Mouse (Mus musculus) megakaryocyte, embryonic 14.5 days (primary cell): ENCODE results near the gene Hrct1. TPM values are rescaled to one million over a fixed set of nuclear protein-coding genes. Genes with fewer than 3 reads are reported as not detected.

Experiments
- H3K27me3 ChIP-seq: replicated peaks from 2 replicates; pipeline ENCODE3; 2012; ENCODE audit warnings: inconsistent platforms
- H3K36me3 ChIP-seq: replicated peaks from 2 replicates; pipeline ENCODE3; 2012; ENCODE audit warnings: low read length, inconsistent platforms, mixed read lengths
- H3K4me1 ChIP-seq: 2 replicates; pipeline ENCODE4 v1.6.1; 2012; ENCODE audit warnings: inconsistent platforms
- H3K4me3 ChIP-seq: replicated peaks from 2 replicates; pipeline ENCODE3; 2012; ENCODE audit warnings: moderate library complexity, mild to moderate bottlenecking, inconsistent platforms
- H3K9me3 ChIP-seq: 2 replicates; pipeline ENCODE4 v1.6.1; 2012; ENCODE audit warnings: inconsistent platforms
- FLI1 ChIP-seq: IDR thresholded peaks from 2 replicates; pipeline ENCODE4 v1.6.1; 2012; ENCODE audit warnings: low read length, inconsistent platforms, mixed read lengths
- GATA1 ChIP-seq: IDR thresholded peaks from 3 replicates; pipeline ENCODE4 v1.6.1; 2012; ENCODE audit warnings: mixed read lengths, low read length, inconsistent platforms, borderline replicate concordance
- polyA plus RNA-seq: library from polyadenylated mRNA; stranded (reverse); fragments of >175 nt; gene quantifications from 2 replicates; pipeline ENCODE4 v1.2.3, GENCODE M21; 2012; ENCODE audit warnings: low replicate concordance; ENCODE audit not compliant: insufficient read depth

The Hrct1 gene
- polyA plus RNA-seq, 1 experiment = 0.12 TPM

DNA sequence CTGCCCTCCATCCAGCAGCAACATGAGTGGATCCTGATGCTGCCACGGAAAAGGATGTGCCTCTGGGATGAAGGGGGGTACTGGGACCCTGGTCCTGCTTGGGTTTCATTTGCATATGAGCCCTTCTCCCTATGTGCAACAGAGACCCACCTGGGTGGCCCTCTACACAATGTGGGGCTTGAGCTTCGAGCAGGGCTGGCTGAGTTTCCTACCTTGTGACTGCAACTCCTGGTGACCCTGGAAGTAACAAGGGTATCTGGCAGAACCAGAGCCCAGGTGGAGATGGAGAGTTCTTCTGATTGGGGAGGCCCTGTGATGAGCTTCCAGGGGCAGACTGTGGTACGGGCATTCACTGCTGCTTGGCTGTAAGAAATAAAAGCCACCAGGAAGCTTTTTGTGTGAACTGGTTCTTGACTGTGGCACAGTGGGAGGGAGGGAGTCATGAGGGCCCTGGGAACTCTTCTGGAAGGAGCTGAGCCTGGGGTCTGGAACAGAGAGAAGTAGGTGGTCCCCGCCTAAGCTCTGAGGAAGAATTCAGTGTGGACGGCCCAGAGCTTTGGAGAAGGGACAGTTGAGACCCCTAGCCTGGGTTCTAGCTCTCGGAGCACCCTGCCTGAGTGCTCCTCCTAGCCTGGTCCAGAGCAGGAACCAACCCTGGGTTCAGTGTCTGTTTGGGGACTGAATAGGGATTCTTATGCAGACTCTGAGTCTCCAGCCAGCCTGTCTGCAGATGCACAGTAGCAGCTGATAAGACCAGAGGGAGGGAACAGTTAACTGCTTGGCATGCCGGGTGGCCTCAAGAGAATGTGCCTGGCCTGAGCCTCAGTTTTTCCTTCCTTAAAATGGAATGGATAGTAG lies 959 bp downstream of the Hrct1 start:
- peaks cover 65% of the 10 kb centered on the region for H3K4me1 ChIP-seq
- TF ChIP-seq FLI1 (no peak), GATA1 (no peak)
- peaks cover 9% of the 10 kb centered on the region; the same call in 1 of the 2 replicates for H3K9me3 ChIP-seq
- peak overlapping the region; percentile 73 for H3K4me3 ChIP-seq
- no peaks in the 10 kb centered on the region for H3K36me3 ChIP-seq
- peaks cover 38% of the 10 kb centered on the region for H3K27me3 ChIP-seq

DNA sequence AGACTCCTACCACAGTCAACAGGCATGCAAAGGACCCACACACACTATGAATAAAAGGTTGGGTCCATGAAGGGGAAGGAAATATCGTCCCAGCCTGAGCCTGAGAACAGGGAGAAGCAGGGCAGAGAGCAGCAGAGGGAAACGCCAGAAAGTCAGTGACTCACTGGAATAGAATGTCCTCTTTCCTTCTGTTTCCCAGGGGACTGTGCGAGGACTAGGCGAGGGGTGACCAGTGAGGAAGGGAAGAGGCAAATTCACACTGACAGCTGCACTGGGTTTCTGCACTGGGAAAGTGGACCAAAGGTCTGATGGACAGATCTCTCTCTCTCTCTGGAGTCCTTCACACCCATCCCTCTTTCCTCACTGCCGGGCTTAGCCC lies 1.6 kb downstream of the Hrct1 start:
- peaks cover 70% of the 10 kb centered on the region for H3K4me1 ChIP-seq
- H3K4me3 ChIP-seq = no peak overlapping the region
- peaks cover 11% of the 10 kb centered on the region for H3K9me3 ChIP-seq
- H3K36me3 ChIP-seq = no peaks in the 10 kb centered on the region
- TF ChIP-seq FLI1 = no peak
- TF ChIP-seq GATA1 = no peak
- H3K27me3 ChIP-seq = peaks cover 41% of the 10 kb centered on the region

DNA sequence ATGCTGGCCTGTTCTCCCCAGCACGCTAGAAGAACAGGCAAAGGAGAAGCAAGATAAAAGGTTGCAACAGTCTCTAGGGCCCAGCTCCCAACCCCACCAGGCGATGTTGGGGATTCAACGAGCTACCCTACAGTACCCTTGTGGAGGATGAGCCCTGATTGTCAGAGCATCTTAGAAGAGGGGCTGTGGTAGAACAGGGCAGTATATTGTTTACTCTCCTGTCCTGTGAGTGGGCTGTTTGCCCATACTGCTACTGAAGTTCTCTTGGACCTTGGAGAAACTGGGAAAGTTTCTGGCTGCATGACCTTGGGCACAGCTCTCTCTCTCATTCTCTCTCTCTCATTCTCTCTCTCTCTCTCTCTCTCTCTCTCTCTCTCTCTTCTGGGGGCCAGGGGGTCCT lies 2.1 kb downstream of the Hrct1 start:
- Histone ChIP-seq H3K36me3 (no peaks in the 10 kb centered on the region), H3K9me3 (peaks cover 11% of the 10 kb centered on the region), H3K27me3 (peaks cover 41% of the 10 kb centered on the region), H3K4me1 (peaks cover 75% of the 10 kb centered on the region), H3K4me3 (no peak overlapping the region)
- no peak for TF ChIP-seq FLI1
- no peak for TF ChIP-seq GATA1

DNA sequence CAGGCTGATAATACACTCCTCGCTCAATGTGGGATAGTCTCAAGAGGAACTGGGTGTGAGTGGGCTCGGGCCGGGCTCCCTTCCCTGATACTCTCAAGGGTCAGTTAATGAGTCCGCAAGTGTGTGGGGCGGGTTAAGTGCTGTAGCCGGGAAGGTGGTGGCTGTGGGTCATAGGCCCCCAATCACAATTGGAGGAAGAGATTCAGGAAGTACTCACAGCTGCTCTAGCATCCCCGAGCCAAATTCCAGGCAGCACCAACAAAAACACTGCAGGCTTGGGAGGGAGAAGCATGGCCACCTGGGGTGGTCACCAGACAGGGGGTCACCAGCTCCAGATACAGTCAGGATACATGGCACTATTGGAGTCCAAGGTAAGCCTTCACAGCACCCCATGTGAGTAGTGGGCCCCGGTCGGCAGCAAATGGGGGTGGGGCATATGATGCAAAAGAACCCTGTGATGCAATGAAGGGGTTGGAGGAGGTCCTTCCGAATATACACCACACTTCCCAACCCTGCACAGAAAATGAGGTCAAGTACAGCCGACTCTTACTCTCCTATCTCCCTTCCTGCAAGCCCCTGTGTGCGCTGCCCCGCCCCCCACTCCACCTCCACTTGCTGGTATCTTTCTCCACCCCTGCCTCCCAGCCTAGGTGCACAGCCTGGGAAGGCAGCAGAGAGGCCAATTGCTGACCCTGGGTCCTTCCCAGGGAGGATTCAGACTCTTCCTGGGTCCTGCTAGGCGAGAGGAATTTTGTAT lies 3.0 kb downstream of the Hrct1 start, which contains the start of gene Spaar:
Spaar (plus strand) TSS at position 241 of the 757 bp plus-strand sequence.
- peaks cover 41% of the 10 kb centered on the region for H3K27me3 ChIP-seq

DNA sequence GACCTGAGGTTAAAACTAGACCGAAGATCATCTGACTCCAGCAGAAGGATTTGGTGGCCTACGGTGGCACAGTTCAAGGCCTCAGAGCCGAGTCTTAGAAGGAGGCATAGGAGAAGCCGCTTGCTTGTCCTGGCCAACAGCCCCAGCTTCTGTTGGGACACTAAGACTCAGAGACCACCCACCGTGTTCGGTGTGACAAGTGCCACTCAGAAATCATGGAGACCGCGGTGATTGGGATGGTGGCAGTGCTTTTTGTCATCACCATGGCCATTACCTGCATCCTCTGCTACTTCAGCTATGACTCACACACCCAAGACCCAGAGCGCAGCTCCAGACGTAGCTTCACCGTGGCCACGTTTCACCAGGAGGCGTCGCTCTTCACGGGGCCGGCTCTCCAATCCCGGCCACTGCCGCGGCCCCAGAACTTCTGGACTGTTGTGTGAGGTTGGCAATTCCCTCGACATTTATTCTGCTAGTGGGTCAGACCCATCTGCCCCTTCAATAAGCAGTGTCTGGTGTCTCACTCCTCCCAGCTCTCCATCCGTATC lies 3.8 kb downstream of the Hrct1 start:
- Histone ChIP-seq H3K9me3 (peaks cover 11% of the 10 kb centered on the region), H3K4me3 (no peak overlapping the region), H3K4me1 (peaks cover 81% of the 10 kb centered on the region), H3K27me3 (peaks cover 46% of the 10 kb centered on the region), H3K36me3 (no peaks in the 10 kb centered on the region)
- no peak for TF ChIP-seq GATA1
- TF ChIP-seq FLI1 = no peak

More for the DNA sequence above, 3.0 kb downstream of the Hrct1 start, which contains the start of gene Spaar:
- Histone ChIP-seq H3K9me3 (peaks cover 11% of the 10 kb centered on the region), H3K4me3 (no peak within 1 kb of the TSS), H3K4me1 (peaks cover 76% of the 10 kb centered on the region), H3K36me3 (no peaks in the 10 kb centered on the region)
- no peak for TF ChIP-seq FLI1
- no peak for TF ChIP-seq GATA1

DNA sequence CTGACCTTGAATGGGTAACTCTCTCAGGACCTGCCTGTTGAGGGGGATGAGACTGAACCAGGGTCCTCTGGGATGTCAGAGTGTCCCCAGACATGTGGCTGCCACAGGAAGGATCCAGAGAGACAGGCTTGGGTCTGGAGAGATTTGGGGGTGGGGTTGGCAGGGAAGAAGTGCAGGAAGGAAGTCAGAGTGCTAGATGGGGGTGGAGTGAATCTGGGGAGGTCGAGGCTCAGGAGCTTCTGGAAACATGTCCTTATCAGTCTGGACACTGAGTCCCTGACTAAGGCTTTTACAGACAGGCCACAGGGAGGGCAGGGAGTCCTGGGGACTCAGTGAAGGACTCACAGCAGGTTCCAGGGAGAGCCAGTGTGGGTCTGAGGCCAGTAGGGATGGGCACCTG lies 5.2 kb downstream of the Hrct1 start:
- H3K4me1 ChIP-seq = peaks cover 69% of the 10 kb centered on the region
- H3K27me3 ChIP-seq = peaks cover 46% of the 10 kb centered on the region
- TF ChIP-seq GATA1 (no peak), FLI1 (no peak)
- H3K9me3 ChIP-seq = peaks cover 11% of the 10 kb centered on the region
- no peaks in the 10 kb centered on the region for H3K36me3 ChIP-seq
- H3K4me3 ChIP-seq = no peak overlapping the region

DNA sequence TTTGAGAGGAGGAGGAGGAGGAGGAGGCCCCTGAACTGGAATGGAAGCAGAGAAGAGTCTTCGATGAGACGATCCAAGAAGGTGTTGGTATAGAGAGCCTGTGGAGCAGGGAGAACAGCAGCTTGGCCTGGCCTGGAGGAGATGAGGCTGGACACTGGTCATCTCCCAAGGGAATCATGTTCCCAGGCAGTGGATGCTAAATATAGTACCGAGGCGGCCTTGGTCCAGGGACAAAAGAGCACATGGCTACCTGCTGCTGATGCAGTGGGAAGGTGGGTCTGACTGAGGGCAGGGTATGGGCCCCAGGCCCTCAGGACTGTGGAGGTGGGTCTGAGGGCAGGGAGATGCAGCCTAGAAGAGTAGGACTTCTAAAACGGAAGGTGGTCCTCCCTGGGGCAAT lies 6.2 kb downstream of the Hrct1 start:
- Histone ChIP-seq H3K9me3 (peaks cover 11% of the 10 kb centered on the region), H3K4me3 (no peak overlapping the region), H3K27me3 (peaks cover 51% of the 10 kb centered on the region)

DNA sequence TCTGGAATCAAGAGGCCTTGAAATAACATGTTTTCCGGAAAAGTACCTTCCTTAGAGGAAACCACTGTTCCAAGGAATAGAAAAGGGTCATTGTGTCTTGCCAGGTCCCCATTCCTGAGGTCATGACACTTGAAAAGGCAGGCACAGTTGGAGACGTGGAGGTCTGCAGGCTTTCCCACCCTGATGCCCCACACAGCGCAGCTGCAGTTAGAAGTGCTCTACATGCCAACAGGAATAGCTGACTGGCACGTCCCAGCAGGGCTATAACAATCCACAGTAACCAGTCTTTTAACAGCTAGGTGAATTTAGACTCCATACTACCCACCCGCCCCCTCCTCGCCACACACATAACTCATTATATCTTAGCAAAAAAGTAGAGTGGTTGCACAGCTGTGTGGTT lies 10.2 kb downstream of the Hrct1 start:
- Histone ChIP-seq H3K4me1 (peaks cover 26% of the 10 kb centered on the region), H3K27me3 (peaks cover 32% of the 10 kb centered on the region), H3K4me3 (no peak overlapping the region), H3K9me3 (peaks cover 3% of the 10 kb centered on the region; the same call in 1 of the 2 replicates), H3K36me3 (no peaks in the 10 kb centered on the region)
- TF ChIP-seq GATA1 (no peak), FLI1 (no peak)

More for the DNA sequence above, 6.2 kb downstream of the Hrct1 start:
- Histone ChIP-seq H3K4me1 (peaks cover 58% of the 10 kb centered on the region), H3K36me3 (no peaks in the 10 kb centered on the region)
- TF ChIP-seq FLI1 (no peak), GATA1 (no peak)

DNA sequence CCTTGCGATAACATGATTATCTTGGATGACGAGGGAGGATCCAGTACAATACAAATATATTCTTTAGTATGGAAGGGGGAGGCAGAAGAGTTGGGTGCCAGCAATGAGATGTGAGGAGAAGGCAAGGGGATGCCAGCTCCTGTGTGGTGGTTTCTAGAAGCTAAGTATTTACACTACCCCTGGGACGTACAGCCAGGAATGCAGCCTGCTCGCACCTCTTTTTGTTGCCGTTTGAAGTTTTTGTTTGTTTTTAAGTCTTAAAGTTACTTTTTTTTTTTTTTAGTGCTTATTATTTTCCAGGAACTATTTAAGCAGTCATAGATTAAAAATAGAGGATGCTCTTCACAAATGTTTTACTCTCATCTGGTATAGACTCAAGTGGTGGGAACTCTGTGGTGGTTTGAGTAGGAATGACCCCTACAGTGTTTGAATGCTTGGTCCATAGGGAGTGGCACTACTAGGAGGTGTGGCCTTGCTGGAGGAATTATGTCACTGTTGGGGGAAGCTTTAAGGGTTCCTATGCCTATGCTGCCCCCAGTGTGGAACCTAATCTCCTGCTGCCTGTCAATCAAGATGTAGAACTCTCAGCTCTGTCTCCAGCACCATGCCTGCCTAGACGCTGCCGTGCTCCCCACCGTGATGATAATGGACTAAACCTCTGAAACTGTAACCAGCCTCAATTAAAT lies 12.1 kb downstream of the Hrct1 start:
- H3K36me3 ChIP-seq = no peaks in the 10 kb centered on the region
- H3K4me1 ChIP-seq = peaks cover 9% of the 10 kb centered on the region
- peaks cover 25% of the 10 kb centered on the region for H3K27me3 ChIP-seq
- no peaks in the 10 kb centered on the region for H3K9me3 ChIP-seq
- H3K4me3 ChIP-seq = no peak overlapping the region
- TF ChIP-seq FLI1 (no peak), GATA1 (no peak)
